Mouse (Mus musculus) liver, embryonic 13.5 days (tissue): Measurements from ENCODE around the gene Mecr. TPM values are rescaled to one million over a fixed set of nuclear protein-coding genes. Genes with fewer than 3 reads are reported as not detected.
A peak's percentile ranks its signal among the peaks of the same experiment; 100 is the strongest.

Experiments
- ATAC-seq: fragments of 200-750 bp; cut with Nextera tagmentation; 2 replicates; pipeline ENCODE4 v1.8.0; 2017; ENCODE audit warnings: low read depth, mild to moderate bottlenecking, moderate number of reproducible peaks, moderate library complexity
- DNase-seq: peaks from one replicate; pipeline ENCODE4 v3.0.0; 2022
- H3K27ac ChIP-seq: fragments of 300-500 bp; sonication (generic); 2 replicates; pipeline ENCODE4 v1.5.1; 2015; ENCODE audit warnings: moderate library complexity, mild to moderate bottlenecking, inconsistent platforms
- H3K27me3 ChIP-seq: fragments of 300-500 bp; sonication (generic); 2 replicates; pipeline ENCODE4 v1.6.1; 2015; ENCODE audit warnings: mild to moderate bottlenecking, inconsistent platforms
- H3K36me3 ChIP-seq: fragments of 300-500 bp; sonication (generic); 2 replicates; pipeline ENCODE4 v1.6.1; 2015; ENCODE audit warnings: mild to moderate bottlenecking, inconsistent platforms
- H3K4me1 ChIP-seq: fragments of 300-500 bp; sonication (generic); replicated peaks from 2 replicates; pipeline ENCODE4 v1.6.1; 2015; ENCODE audit warnings: inconsistent platforms
- H3K4me2 ChIP-seq: fragments of 300-500 bp; sonication (generic); 2 replicates; pipeline ENCODE4 v1.6.1; 2015; ENCODE audit warnings: inconsistent platforms, mild to moderate bottlenecking, moderate library complexity
- H3K4me3 ChIP-seq: fragments of 300-500 bp; sonication (generic); replicated peaks from 2 replicates; pipeline ENCODE4 v1.5.1; 2015; ENCODE audit warnings: mild to moderate bottlenecking, inconsistent platforms
- H3K9ac ChIP-seq: fragments of 300-500 bp; sonication (generic); 2 replicates; pipeline ENCODE4 v1.6.1; 2015; ENCODE audit warnings: mild to moderate bottlenecking, inconsistent platforms
- H3K9me3 ChIP-seq: fragments of 300-500 bp; sonication (generic); replicated peaks from 2 replicates; pipeline ENCODE4 v1.6.1; 2016; ENCODE audit warnings: inconsistent platforms
- whole genome bisulfite sequencing: fragments of 180-500 bp; shearing (Covaris S2); methylation state at CpG from one replicate; pipeline ENCODE4 v1.1.7; 2015; ENCODE audit not compliant: insufficient replicate concordance; 5-methylcytosine and 5-hydroxymethylcytosine counted together
- polyA plus RNA-seq: library from polyadenylated mRNA; unstranded; fragments of >200 nt; fragmentation: Nextera tagmentation; extraction: Ambion mirVana; gene quantifications from 2 replicates; pipeline ENCODE4 v1.2.1, GENCODE M21; 2015

The Mecr gene
- polyA plus RNA-seq, 1 experiment from 2014 or later = 39.6 TPM

GRCm38 (mm10) chr4:131818926-131819325, 24.3 kb upstream of the Mecr start:
- H3K27me3 ChIP-seq = no peaks in the 10 kb centered on the region
- peaks cover 31% of the 10 kb centered on the region for H3K4me1 ChIP-seq
- no peak for ATAC-seq
- no peak overlapping the region for H3K4me3 ChIP-seq
- H3K27ac ChIP-seq = no peak overlapping the region
- H3K36me3 ChIP-seq = no peaks in the 10 kb centered on the region
- H3K4me2 ChIP-seq = no peak overlapping the region
- 61% methylated on average over 23 of the region's 23 CpGs for WGBS
- H3K9me3 ChIP-seq = no peaks in the 10 kb centered on the region
- no peak overlapping the region for H3K9ac ChIP-seq
- no peak for DNase-seq

GRCm38 (mm10) chr4:131821161-131821731, 22.0 kb upstream of the Mecr start:
- Histone ChIP-seq H3K4me3 (no peak overlapping the region), H3K4me2 (no peak overlapping the region), H3K9ac (no peak overlapping the region), H3K27ac (no peak overlapping the region), H3K36me3 (no peaks in the 10 kb centered on the region), H3K4me1 (peaks cover 23% of the 10 kb centered on the region), H3K9me3 (no peaks in the 10 kb centered on the region), H3K27me3 (no peaks in the 10 kb centered on the region)
- ATAC-seq (no peak), DNase-seq (no peak)
- 56% methylated on average over 16 of the region's 16 CpGs for WGBS

- Histone ChIP-seq H3K27me3 (no peaks in the 10 kb centered on the region), H3K4me2 (no peak overlapping the region), H3K9me3 (no peaks in the 10 kb centered on the region), H3K27ac (no peak overlapping the region; the same call in 1 of the 2 replicates), H3K9ac (no peak overlapping the region), H3K36me3 (no peaks in the 10 kb centered on the region), H3K4me3 (no peak overlapping the region), H3K4me1 (peaks cover 35% of the 10 kb centered on the region)
- ATAC-seq = peak; percentile 70
- DNase-seq = no peak
- 57% methylated on average over 3 of the region's 3 CpGs for WGBS
Observed at GRCm38 (mm10) chr4:131822583-131822982, 20.7 kb upstream of the Mecr start.

- WGBS = 53% methylated on average over 3 of the region's 3 CpGs
- no peak overlapping the region for H3K4me3 ChIP-seq
- ATAC-seq (no peak), DNase-seq (no peak)
- H3K9me3 ChIP-seq = no peaks in the 10 kb centered on the region
- H3K4me2 ChIP-seq = no peak overlapping the region
- H3K4me1 ChIP-seq = peaks cover 58% of the 10 kb centered on the region
- no peaks in the 10 kb centered on the region for H3K27me3 ChIP-seq
- no peak overlapping the region for H3K9ac ChIP-seq
- H3K27ac ChIP-seq = no peak overlapping the region
- no peaks in the 10 kb centered on the region for H3K36me3 ChIP-seq
Observed at GRCm38 (mm10) chr4:131824939-131825338, 18.3 kb upstream of the Mecr start.

- peaks cover 66% of the 10 kb centered on the region for H3K4me1 ChIP-seq
Observed at GRCm38 (mm10) chr4:131825830-131826229, 17.4 kb upstream of the Mecr start.

GRCm38 (mm10) chr4:131826905-131827304, 16.4 kb upstream of the Mecr start:
- ATAC-seq (no peak), DNase-seq (no peak)
- Histone ChIP-seq H3K4me1 (peaks cover 76% of the 10 kb centered on the region), H3K27ac (no peak overlapping the region), H3K4me3 (no peak overlapping the region), H3K36me3 (no peaks in the 10 kb centered on the region), H3K9ac (no peak overlapping the region), H3K9me3 (no peaks in the 10 kb centered on the region), H3K27me3 (no peaks in the 10 kb centered on the region), H3K4me2 (no peak overlapping the region)
- WGBS = 21% methylated on average over 6 of the region's 6 CpGs

More at GRCm38 (mm10) chr4:131825830-131826229, 17.4 kb upstream of the Mecr start:
- H3K36me3 ChIP-seq = no peaks in the 10 kb centered on the region
- no peaks in the 10 kb centered on the region for H3K9me3 ChIP-seq
- no peak overlapping the region for H3K4me3 ChIP-seq
- DNase-seq (peak; percentile 51), ATAC-seq (no peak)
- WGBS = 25% methylated on average over 8 of the region's 8 CpGs
- H3K27me3 ChIP-seq = no peaks in the 10 kb centered on the region
- no peak overlapping the region for H3K27ac ChIP-seq
- no peak overlapping the region for H3K9ac ChIP-seq
- H3K4me2 ChIP-seq = no peak overlapping the region

GRCm38 (mm10) chr4:131829123-131829522, 14.1 kb upstream of the Mecr start:
- Histone ChIP-seq H3K4me1 (peaks cover 84% of the 10 kb centered on the region), H3K27me3 (peaks cover 5% of the 10 kb centered on the region), H3K9me3 (no peaks in the 10 kb centered on the region), H3K36me3 (no peaks in the 10 kb centered on the region), H3K27ac (peak overlapping the region; percentile 85), H3K9ac (no peak overlapping the region; the same call in 1 of the 2 replicates), H3K4me3 (no peak overlapping the region; the same call in 1 of the 2 replicates), H3K4me2 (peak overlapping the region; percentile 55)
- ATAC-seq = peak; percentile 95
- 28% methylated on average over 8 of the region's 8 CpGs for WGBS
- DNase-seq = peak; percentile 60

GRCm38 (mm10) chr4:131831546-131832045, 11.7 kb upstream of the Mecr start:
- no peak overlapping the region for H3K4me2 ChIP-seq
- H3K4me3 ChIP-seq = no peak overlapping the region
- H3K4me1 ChIP-seq = peaks cover 89% of the 10 kb centered on the region
- 0 out of 2 replicates have a peak overlapping the region, but pooled peaks have one; percentile 14 for H3K9ac ChIP-seq
- H3K36me3 ChIP-seq = no peaks in the 10 kb centered on the region
- DNase-seq (no peak), ATAC-seq (no peak)
- WGBS = 63% methylated on average over 5 of the region's 5 CpGs
- no peak overlapping the region for H3K27ac ChIP-seq
- H3K27me3 ChIP-seq = peaks cover 30% of the 10 kb centered on the region
- no peaks in the 10 kb centered on the region for H3K9me3 ChIP-seq

- ATAC-seq (peak; percentile 42), DNase-seq (peak; percentile 39)
- peaks cover 89% of the 10 kb centered on the region for H3K4me1 ChIP-seq
- H3K4me3 ChIP-seq = no peak overlapping the region
- no peak overlapping the region for H3K9ac ChIP-seq
- H3K27me3 ChIP-seq = peaks cover 42% of the 10 kb centered on the region
- no peaks in the 10 kb centered on the region for H3K9me3 ChIP-seq
- H3K36me3 ChIP-seq = no peaks in the 10 kb centered on the region
- 25% methylated on average over 3 of the region's 3 CpGs for WGBS
- peak overlapping the region; percentile 38; the same call in 1 of the 2 replicates for H3K4me2 ChIP-seq
- peak overlapping the region; percentile 52 for H3K27ac ChIP-seq
Observed at GRCm38 (mm10) chr4:131832759-131833407, 10.4 kb upstream of the Mecr start.

- no peak for DNase-seq
Observed at GRCm38 (mm10) chr4:131833971-131834609, 9.2 kb upstream of the Mecr start.

GRCm38 (mm10) chr4:131836351-131836881, 6.9 kb upstream of the Mecr start:
- peaks cover 64% of the 10 kb centered on the region for H3K4me1 ChIP-seq
- WGBS = 3% methylated on average over 39 of the region's 39 CpGs

More at GRCm38 (mm10) chr4:131833971-131834609, 9.2 kb upstream of the Mecr start:
- Histone ChIP-seq H3K4me2 (peak overlapping the region; percentile 38), H3K27me3 (peaks cover 54% of the 10 kb centered on the region), H3K4me3 (no peak overlapping the region), H3K9me3 (no peaks in the 10 kb centered on the region), H3K36me3 (no peaks in the 10 kb centered on the region), H3K27ac (peak overlapping the region; percentile 52), H3K4me1 (peaks cover 87% of the 10 kb centered on the region), H3K9ac (peak overlapping the region; percentile 44; the same call in 1 of the 2 replicates)
- WGBS = 33% methylated on average over 9 of the region's 9 CpGs
- ATAC-seq = no peak

More at GRCm38 (mm10) chr4:131836351-131836881, 6.9 kb upstream of the Mecr start:
- H3K4me3 ChIP-seq = peak overlapping the region; percentile 67
- H3K9ac ChIP-seq = peak overlapping the region; percentile 76
- no peaks in the 10 kb centered on the region for H3K9me3 ChIP-seq
- no peak overlapping the region for H3K27ac ChIP-seq
- peak overlapping the region; percentile 91 for H3K4me2 ChIP-seq
- no peaks in the 10 kb centered on the region for H3K36me3 ChIP-seq
- peaks cover 78% of the 10 kb centered on the region for H3K27me3 ChIP-seq
- DNase-seq (no peak), ATAC-seq (no peak)
